Mouse (Mus musculus): ENCODE data around the gene Gm29776. TPM values are rescaled to one million over a fixed set of nuclear protein-coding genes. Genes with fewer than 3 reads are reported as not detected.

Gm29776 gene
- total RNA-seq (2015) (0.25 and 0.46 TPM in 2 replicates), total RNA-seq (2017) (not detected in 2 replicates)

DNA sequence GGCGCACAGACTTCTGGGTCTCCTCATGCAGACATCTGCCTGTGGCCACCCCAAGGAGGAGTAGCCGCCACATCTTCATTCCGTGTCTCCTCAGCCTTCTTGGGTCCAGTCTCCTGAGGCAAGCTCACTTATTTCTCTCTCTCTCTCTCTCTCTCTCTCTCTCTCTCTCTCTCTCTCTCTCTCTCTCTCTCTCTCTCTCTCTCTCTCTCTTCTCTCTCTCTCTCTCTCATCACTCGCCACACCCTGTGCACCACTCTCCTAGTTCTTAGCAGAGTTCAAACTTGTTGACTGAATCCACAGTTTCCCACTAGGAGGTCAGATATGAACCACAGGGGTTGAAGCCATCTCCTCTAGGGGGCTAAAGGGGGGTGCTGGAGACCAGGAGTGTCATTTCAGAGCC is at the start of gene Gm29776:
Gene Gm29776, minus strand, starts transcription at position 101 of the 400 bp plus-strand sequence.
- ATAC-seq (ENCODE audit: poor library complexity, severe bottlenecking) = no peak

DNA sequence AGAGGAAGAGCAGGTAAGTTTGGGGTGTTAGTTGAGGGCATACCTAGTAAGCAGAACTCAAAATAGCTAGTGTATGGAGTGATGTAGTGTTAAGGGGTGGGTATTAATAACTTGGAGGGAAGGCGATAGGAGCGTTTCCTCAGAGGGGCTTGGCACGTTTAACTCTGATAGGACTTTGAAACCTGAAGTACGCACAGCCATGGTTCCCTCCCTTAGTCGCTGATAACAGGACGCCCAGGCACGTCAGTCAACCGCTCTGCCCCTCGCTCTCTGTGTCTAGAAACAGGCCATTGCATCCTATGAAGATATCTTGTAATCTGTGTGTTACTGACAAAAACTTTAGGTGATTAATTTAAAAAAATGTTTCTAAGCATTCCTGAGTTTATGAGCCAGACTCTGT is 47.4 kb upstream of the Gm29776 start:
- ATAC-seq (ENCODE audit: poor library complexity, severe bottlenecking) = no peak

DNA sequence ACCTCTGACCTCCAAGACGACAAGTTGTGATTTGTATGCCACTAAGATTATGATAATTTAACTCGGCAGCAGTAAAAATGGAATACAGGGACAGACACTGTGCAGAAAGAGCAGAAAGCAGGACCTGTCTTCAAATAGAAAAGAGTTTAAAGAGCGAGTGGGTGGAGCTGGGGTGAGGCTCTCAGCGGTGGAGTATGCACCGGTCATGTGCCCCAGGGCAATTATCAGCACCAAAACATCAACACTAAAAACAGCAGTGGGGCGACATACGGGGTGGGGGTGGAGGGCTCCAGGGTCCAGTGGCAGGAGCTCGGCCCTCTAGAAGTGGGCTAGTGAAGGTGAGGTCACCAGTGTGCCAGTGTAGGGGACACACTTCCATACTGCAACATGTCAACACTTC is 45.8 kb upstream of the Gm29776 start:
- no peak for ATAC-seq (ENCODE audit: poor library complexity, severe bottlenecking)

GRCm38 (mm10) chr14:54742375-54742774 is 43.7 kb upstream of the Gm29776 start:
- no peak for ATAC-seq (ENCODE audit: poor library complexity, severe bottlenecking)

- no peak for ATAC-seq (ENCODE audit: poor library complexity, severe bottlenecking)
Measured at GRCm38 (mm10) chr14:54741721-54742120, 43.1 kb upstream of the Gm29776 start.

DNA sequence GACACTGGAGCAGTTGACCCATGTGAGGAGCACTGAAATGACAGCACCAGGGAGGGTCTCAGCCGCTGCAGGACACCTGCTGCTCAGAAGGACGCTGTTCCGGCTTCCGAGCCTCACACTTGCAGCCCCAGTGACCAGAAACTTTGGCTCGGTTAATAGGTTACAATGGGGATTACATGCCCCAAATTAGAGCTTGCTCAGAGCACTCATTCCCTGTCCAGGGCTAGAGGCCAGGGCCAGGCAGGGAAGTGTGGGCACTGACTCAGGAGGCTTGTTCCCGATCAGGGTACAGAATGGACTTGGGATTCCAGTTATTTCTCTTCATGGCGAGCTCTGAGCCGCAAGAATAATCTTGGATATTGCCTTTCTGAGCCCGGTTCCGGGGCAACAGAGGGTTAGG is 39.0 kb upstream of the Gm29776 start:
- no peak for ATAC-seq (ENCODE audit: poor library complexity, severe bottlenecking)

- ATAC-seq (ENCODE audit: poor library complexity, severe bottlenecking) = no peak
Measured at GRCm38 (mm10) chr14:54736555-54737552, 38.2 kb upstream of the Gm29776 start.

- no peak for ATAC-seq (ENCODE audit: poor library complexity, severe bottlenecking)
Measured at GRCm38 (mm10) chr14:54735221-54735620, 36.6 kb upstream of the Gm29776 start.

DNA sequence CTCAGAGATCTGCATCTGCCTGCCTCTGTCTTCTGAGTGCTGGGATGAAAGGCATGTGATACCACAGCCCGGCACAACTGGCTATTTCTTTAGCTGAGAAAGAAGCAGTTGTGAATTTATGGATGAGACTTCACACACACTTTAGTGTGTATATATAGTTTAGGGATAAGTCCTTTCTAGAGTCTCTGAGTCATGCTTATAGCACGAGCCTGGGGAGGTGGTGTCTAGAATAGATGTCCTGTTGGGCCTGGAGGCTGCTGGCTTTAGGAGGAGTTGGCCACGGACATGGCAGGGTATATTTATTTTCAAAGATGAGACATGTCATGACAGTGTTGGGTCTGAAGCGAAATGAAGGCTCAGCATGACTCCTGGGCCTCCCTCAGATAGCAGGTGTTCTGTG is 35.4 kb upstream of the Gm29776 start:
- ATAC-seq (ENCODE audit: poor library complexity, severe bottlenecking) = no peak

- no peak for ATAC-seq (ENCODE audit: poor library complexity, severe bottlenecking)
Measured at GRCm38 (mm10) chr14:54732206-54732605, 33.6 kb upstream of the Gm29776 start.

- ATAC-seq (ENCODE audit: poor library complexity, severe bottlenecking) = no peak
Measured at GRCm38 (mm10) chr14:54730305-54730704, 31.7 kb upstream of the Gm29776 start.

DNA sequence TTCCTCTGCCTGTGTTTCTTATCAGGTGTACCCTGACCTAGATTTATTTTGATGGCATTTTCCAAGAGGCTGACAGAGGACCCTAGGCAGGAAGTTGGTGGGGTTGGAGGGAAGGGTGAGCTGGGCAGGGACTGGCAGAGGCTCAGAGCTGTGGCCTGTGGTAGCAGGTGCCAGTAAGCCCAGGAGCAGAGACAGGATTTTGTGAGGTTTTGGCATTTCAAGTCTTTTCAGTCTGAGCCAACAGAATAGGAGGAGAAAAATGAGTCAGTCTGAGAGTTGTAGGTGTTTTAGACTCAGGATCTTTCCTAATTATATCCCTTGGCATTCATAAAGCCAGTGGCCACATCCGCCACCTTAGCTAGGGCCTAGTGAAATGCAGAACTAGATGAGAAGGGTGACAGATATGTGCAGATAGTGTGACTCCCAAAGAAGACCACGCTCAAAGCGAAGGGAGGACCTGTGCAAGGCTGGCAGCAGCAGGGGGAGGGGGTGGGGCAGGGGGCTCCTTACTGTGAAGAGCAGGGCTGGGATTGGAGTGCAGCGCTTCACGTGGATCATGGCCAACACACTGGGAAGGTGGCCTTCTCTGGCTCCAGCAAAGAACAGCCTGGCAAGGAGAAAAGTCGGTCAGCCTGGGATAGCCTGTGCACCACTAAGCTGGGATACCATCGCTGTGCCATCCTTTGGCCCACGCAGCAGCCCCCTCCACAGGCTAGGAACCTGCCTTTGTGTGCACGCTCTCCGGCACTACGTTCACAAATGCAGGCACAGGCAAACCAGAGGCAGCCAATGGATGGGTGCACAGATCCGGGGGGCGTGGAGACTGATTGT is 30.4 kb upstream of the Gm29776 start:
- ATAC-seq (ENCODE audit: poor library complexity, severe bottlenecking) = no peak

DNA sequence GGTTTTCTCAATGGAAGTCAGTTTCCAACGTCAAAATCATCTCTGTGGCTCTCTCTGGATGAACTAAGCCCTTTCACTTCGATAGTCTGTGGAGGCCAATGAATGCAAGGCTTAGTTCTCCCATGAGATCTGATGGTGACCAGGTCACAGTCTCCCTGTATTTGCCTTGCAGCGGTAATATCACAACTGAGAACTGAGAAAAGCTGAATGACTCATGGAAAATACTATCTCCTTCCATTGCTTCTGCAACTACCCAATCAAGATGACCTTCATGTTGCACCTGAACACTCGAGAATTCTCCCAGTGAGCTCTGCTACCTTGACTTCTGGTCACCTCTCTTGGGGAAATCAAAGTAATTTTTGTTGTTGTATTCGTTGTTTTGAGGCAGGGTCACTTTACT is 28.9 kb upstream of the Gm29776 start:
- no peak for ATAC-seq (ENCODE audit: poor library complexity, severe bottlenecking)

- ATAC-seq (ENCODE audit: poor library complexity, severe bottlenecking) = no peak
Measured at GRCm38 (mm10) chr14:54724049-54724448, 25.4 kb upstream of the Gm29776 start.

DNA sequence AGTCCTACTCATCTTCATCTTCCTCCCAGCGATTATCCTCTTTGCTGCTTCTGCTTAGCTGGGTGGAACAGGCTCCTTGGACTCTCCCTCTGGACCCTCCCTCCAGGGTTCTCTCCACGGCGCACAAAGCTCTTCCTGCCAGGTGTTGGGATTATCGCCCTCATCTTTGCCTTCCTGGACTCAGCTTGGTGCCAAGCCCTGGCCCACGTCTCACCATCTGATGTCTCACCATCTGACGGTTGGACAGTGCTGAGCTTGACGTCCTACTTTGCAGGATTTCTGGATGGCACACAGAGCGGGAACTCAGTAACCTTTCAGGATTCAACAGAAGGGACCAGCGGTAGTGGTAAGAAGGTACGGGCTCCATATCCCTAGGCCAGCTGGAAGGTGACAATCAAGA is 23.1 kb upstream of the Gm29776 start:
- no peak for ATAC-seq (ENCODE audit: poor library complexity, severe bottlenecking)

GRCm38 (mm10) chr14:54720654-54721350 is 22.2 kb upstream of the Gm29776 start:
- no peak for ATAC-seq (ENCODE audit: poor library complexity, severe bottlenecking)

- ATAC-seq (ENCODE audit: poor library complexity, severe bottlenecking) = no peak
Measured at GRCm38 (mm10) chr14:54720041-54720440, 21.4 kb upstream of the Gm29776 start.

DNA sequence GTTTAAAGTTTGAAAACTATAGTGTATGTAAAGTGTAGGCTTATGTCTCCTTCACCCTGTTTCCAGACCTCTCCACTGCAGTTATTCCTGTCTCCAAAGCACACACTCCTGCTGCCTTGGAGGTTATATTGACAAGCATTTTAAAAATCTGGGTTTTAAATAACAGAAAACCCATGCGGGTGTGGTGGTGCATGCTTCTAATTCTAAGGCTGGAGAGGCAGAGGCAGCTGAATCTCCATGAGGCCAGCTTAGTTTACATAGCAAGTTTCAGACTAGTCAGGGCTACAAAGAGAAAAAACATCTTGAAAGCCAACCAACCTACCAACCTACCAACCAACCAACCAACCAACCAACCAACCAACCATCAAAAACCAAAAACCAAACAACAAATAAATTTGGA is 16.8 kb upstream of the Gm29776 start:
- no peak for ATAC-seq (ENCODE audit: poor library complexity, severe bottlenecking)

GRCm38 (mm10) chr14:54714617-54715081 is 16.0 kb upstream of the Gm29776 start:
- ATAC-seq (ENCODE audit: poor library complexity, severe bottlenecking) = peak; percentile 31

DNA sequence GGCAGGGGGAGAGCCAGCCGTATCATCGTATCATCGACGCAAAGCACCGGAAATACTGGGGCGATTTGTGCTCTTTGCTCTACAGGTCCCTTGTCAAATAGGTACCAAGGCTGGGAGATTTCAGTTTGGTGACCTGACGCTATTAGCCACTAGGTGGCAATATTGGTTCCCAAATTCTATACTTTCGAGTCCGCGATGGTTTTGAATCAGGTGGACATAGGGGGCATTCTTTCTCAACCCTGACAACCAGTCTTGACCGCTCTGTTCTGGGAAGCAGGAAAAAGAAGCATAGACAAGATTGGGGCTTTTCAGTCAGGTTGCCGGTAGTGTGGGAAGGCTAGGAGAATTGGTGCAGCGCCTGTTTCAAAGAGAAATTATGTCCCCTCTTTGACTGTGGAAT is 15.5 kb upstream of the Gm29776 start:
- ATAC-seq (ENCODE audit: poor library complexity, severe bottlenecking) = peak; percentile 41

GRCm38 (mm10) chr14:54712861-54713260 is 14.2 kb upstream of the Gm29776 start:
- ATAC-seq (ENCODE audit: poor library complexity, severe bottlenecking) = peak; percentile 58

Data from megakaryocyte, adult 5-6 weeks (primary cell).